Mouse (Mus musculus): ENCODE results near the gene Arid4a.

The Arid4a gene

GRCm38 (mm10) chr12:71073113-71073730 lies 57.4 kb downstream of the Arid4a start:
- TF ChIP-seq GATA4 (IDR thresholded peaks at IDR 0.05; ENCODE audit: insufficient replicate concordance, low read length) = no peak

- no peak for TF ChIP-seq GATA4 (IDR thresholded peaks at IDR 0.05; ENCODE audit: insufficient replicate concordance, low read length)
These were observed 70.5 kb downstream of the Arid4a start for GRCm38 (mm10) chr12:71086331-71086730.

GRCm38 (mm10) chr12:71107216-71107771 lies 91.5 kb downstream of the Arid4a start:
- no peak for TF ChIP-seq GATA4 (IDR thresholded peaks at IDR 0.05; ENCODE audit: insufficient replicate concordance, low read length)

- TF ChIP-seq GATA4 (IDR thresholded peaks at IDR 0.05; ENCODE audit: insufficient replicate concordance, low read length) = no peak; the same call in 1 of the 2 replicates
These were observed 95.5 kb downstream of the Arid4a start, which contains the start of gene Tomm20l for GRCm38 (mm10) chr12:71111331-71111730. TSS of gene Tomm20l (plus strand) at chr12:71111428.

GRCm38 (mm10) chr12:71113074-71113473 lies 97.3 kb downstream of the Arid4a start:
- no peak for TF ChIP-seq GATA4 (IDR thresholded peaks at IDR 0.05; ENCODE audit: insufficient replicate concordance, low read length)

GRCm38 (mm10) chr12:71113675-71114288 lies 98.0 kb downstream of the Arid4a start:
- no peak for TF ChIP-seq GATA4 (IDR thresholded peaks at IDR 0.05; ENCODE audit: insufficient replicate concordance, low read length)

GRCm38 (mm10) chr12:71116411-71116810 lies 100.6 kb downstream of the Arid4a start:
- TF ChIP-seq GATA4 (IDR thresholded peaks at IDR 0.05; ENCODE audit: insufficient replicate concordance, low read length) = no peak

- no peak for TF ChIP-seq GATA4 (IDR thresholded peaks at IDR 0.05; ENCODE audit: insufficient replicate concordance, low read length)
These were observed 106.9 kb downstream of the Arid4a start for GRCm38 (mm10) chr12:71122731-71123130.

- no peak for TF ChIP-seq GATA4 (IDR thresholded peaks at IDR 0.05; ENCODE audit: insufficient replicate concordance, low read length)
These were observed 107.5 kb downstream of the Arid4a start for GRCm38 (mm10) chr12:71123286-71123685.

GRCm38 (mm10) chr12:71135581-71135980 lies 119.8 kb downstream of the Arid4a start:
- TF ChIP-seq GATA4 (IDR thresholded peaks at IDR 0.05; ENCODE audit: insufficient replicate concordance, low read length) = no peak; the same call in 1 of the 2 replicates

- TF ChIP-seq GATA4 (IDR thresholded peaks at IDR 0.05; ENCODE audit: insufficient replicate concordance, low read length) = no peak
These were observed 120.6 kb downstream of the Arid4a start, which contains the start of the genes Timm9 and 2700049A03Rik for GRCm38 (mm10) chr12:71136130-71136973. TSS of gene Timm9 (minus strand) at chr12:71136684. TSS of gene 2700049A03Rik (plus strand) at chr12:71136848.

- TF ChIP-seq GATA4 (IDR thresholded peaks at IDR 0.05; ENCODE audit: insufficient replicate concordance, low read length) = no peak
These were observed 121.2 kb downstream of the Arid4a start for GRCm38 (mm10) chr12:71136974-71137491.

- no peak for TF ChIP-seq GATA4 (IDR thresholded peaks at IDR 0.05; ENCODE audit: insufficient replicate concordance, low read length)
These were observed 121.9 kb downstream of the Arid4a start for GRCm38 (mm10) chr12:71137686-71138085.

- TF ChIP-seq GATA4 (IDR thresholded peaks at IDR 0.05; ENCODE audit: insufficient replicate concordance, low read length) = no peak
These were observed 123.6 kb downstream of the Arid4a start for GRCm38 (mm10) chr12:71139258-71139828.

- TF ChIP-seq GATA4 (IDR thresholded peaks at IDR 0.05; ENCODE audit: insufficient replicate concordance, low read length) = no peak
These were observed 125.4 kb downstream of the Arid4a start for GRCm38 (mm10) chr12:71141189-71141588.

Data from liver, adult (tissue).